Mouse (Mus musculus) MEL (cell line): ENCODE data around the gene Foxn1. TPM values are rescaled to one million over a fixed set of nuclear protein-coding genes. Genes with fewer than 3 reads are reported as not detected.
A peak's percentile ranks its signal among the peaks of the same experiment; 100 is the strongest.

Experiments used
- DNase-seq: peaks from one replicate; pipeline ENCODE4 v3.0.0; 2011; ENCODE audit warnings: low read depth, low spot score
- H3K27ac ChIP-seq: 2 replicates; pipeline ENCODE4 v1.5.1; 2012; ENCODE audit warnings: low read depth, mild to moderate bottlenecking, control low read depth, low read length, moderate library complexity; ENCODE audit not compliant: control insufficient read depth
- H3K27me3 ChIP-seq, 2 experiments: fragments of 150-350 bp in 1 of 2; sonication (generic) in 1 of 2; 2 replicates each; pipeline ENCODE4 v1.6.1; 2012; ENCODE audit warnings: low read length in 2 of 2, mild to moderate bottlenecking in 2 of 2, improper control_type of control experiment in 1 of 2, moderate library complexity in 1 of 2; ENCODE audit not compliant: insufficient read depth in 2 of 2, control insufficient read depth in 1 of 2
- H3K36me3 ChIP-seq, 2 experiments: 2 replicates each; pipeline ENCODE4 v1.6.1; 2012 to 2014; ENCODE audit warnings: low read length in 2 of 2, improper control_type of control experiment in 1 of 2, inconsistent platforms in 1 of 2, mild to moderate bottlenecking in 1 of 2; ENCODE audit not compliant: insufficient read depth in 2 of 2, control insufficient read depth in 1 of 2
- H3K4me1 ChIP-seq, 2 experiments: fragments of 150-350 bp in 1 of 2; sonication (generic) in 1 of 2; 2 replicates each; pipeline ENCODE4 v1.6.1; 2012; ENCODE audit warnings: low read length in 2 of 2, improper control_type of control experiment in 1 of 2, mild to moderate bottlenecking in 1 of 2; ENCODE audit not compliant: insufficient read depth in 2 of 2, control insufficient read depth in 1 of 2
- H3K4me3 ChIP-seq, 2 experiments: fragments of 150-350 bp in 1 of 2; sonication (generic) in 1 of 2; 2 replicates each; pipeline ENCODE4 v1.5.1; 2012; ENCODE audit warnings: low read depth in 2 of 2, low read length in 2 of 2, mild to moderate bottlenecking in 2 of 2, moderate library complexity in 2 of 2, control low read depth in 1 of 2, improper control_type of control experiment in 1 of 2; ENCODE audit not compliant: control insufficient read depth in 1 of 2, insufficient read depth in 1 of 2
- H3K79me2 ChIP-seq: 2 replicates; pipeline ENCODE4 v1.6.1; 2012; ENCODE audit warnings: mild to moderate bottlenecking, low read length, moderate library complexity; ENCODE audit not compliant: control insufficient read depth, poor library complexity, insufficient read depth
- H3K9ac ChIP-seq: 2 replicates; pipeline ENCODE4 v1.6.1; 2012; ENCODE audit warnings: low read depth, mild to moderate bottlenecking, control low read depth, low read length, moderate library complexity; ENCODE audit not compliant: control insufficient read depth, poor library complexity, severe bottlenecking
- H3K9me3 ChIP-seq: fragments of 150-350 bp; sonication (generic); replicated peaks from 2 replicates; pipeline ENCODE4 v1.6.1; 2012; ENCODE audit warnings: mild to moderate bottlenecking, low read length, improper control_type of control experiment, moderate library complexity; ENCODE audit not compliant: insufficient read depth
- BHLHE40 ChIP-seq: IDR thresholded peaks from 2 replicates; pipeline ENCODE4 v1.6.1; 2012; ENCODE audit warnings: low read depth, mild to moderate bottlenecking, inconsistent platforms, low read length, improper control_type of control experiment, borderline replicate concordance
- CTCF ChIP-seq, 3 experiments: IDR thresholded peaks in 2 of 3; conservative IDR thresholded peaks in 1 of 3; 2 replicates each; pipeline ENCODE4 v1.5.1; 2011 to 2012; ENCODE audit warnings: low read length in 3 of 3, low read depth in 2 of 3, mild to moderate bottlenecking in 2 of 3, improper control_type of control experiment in 1 of 3, inconsistent platforms in 1 of 3, mixed read lengths in 1 of 3, moderate library complexity in 1 of 3; ENCODE audit not compliant: control insufficient read depth in 1 of 3, insufficient read depth in 1 of 3, poor library complexity in 1 of 3, severe bottlenecking in 1 of 3
- E2F4 ChIP-seq: IDR thresholded peaks from 2 replicates; pipeline ENCODE4 v1.6.1; 2011; ENCODE audit warnings: low read depth, low read length, improper control_type of control experiment, borderline replicate concordance
- ELF1 ChIP-seq: IDR thresholded peaks from 2 replicates; pipeline ENCODE4 v1.6.1; 2014; ENCODE audit warnings: low read depth, mild to moderate bottlenecking, inconsistent platforms, low read length, improper control_type of control experiment, moderate library complexity
- EP300 ChIP-seq, 2 experiments: IDR thresholded peaks; 2 replicates each; pipeline ENCODE4 v1.6.1; 2011; ENCODE audit warnings: improper control_type of control experiment in 2 of 2, low read length in 2 of 2, low read depth in 1 of 2, mild to moderate bottlenecking in 1 of 2
- ETS1 ChIP-seq: IDR thresholded peaks from 2 replicates; pipeline ENCODE4 v1.6.1; 2012; ENCODE audit warnings: low read depth, mild to moderate bottlenecking, inconsistent platforms, low read length, improper control_type of control experiment, moderate library complexity
- GABPA ChIP-seq: IDR thresholded peaks from 2 replicates; pipeline ENCODE4 v1.6.1; 2012; ENCODE audit warnings: low read depth, mild to moderate bottlenecking, inconsistent platforms, low read length, improper control_type of control experiment, moderate library complexity
- GATA1 ChIP-seq: IDR thresholded peaks from 2 replicates; pipeline ENCODE4 v1.6.1; 2011; ENCODE audit warnings: low read depth, low read length, improper control_type of control experiment
- JUND ChIP-seq: IDR thresholded peaks from 2 replicates; pipeline ENCODE4 v1.6.1; 2011; ENCODE audit warnings: low read depth, mild to moderate bottlenecking, improper control_type of control experiment, low read length
- MAFK ChIP-seq: IDR thresholded peaks from 2 replicates; pipeline ENCODE4 v1.6.1; 2011; ENCODE audit warnings: low read depth, mild to moderate bottlenecking, low read length, improper control_type of control experiment, borderline replicate concordance
- MYB ChIP-seq: IDR thresholded peaks from 2 replicates; pipeline ENCODE4 v1.6.1; 2011; ENCODE audit warnings: mild to moderate bottlenecking, low read depth, low read length, improper control_type of control experiment
- NELFE ChIP-seq: IDR thresholded peaks from 2 replicates; pipeline ENCODE4 v1.6.1; 2011; ENCODE audit warnings: low read depth, low read length, improper control_type of control experiment
- NRF1 ChIP-seq: IDR thresholded peaks from 2 replicates; pipeline ENCODE4 v1.6.1; 2014; ENCODE audit warnings: low read depth, mild to moderate bottlenecking, inconsistent platforms, low read length, improper control_type of control experiment, moderate library complexity; ENCODE audit not compliant: poor library complexity, insufficient read depth, severe bottlenecking
- RCOR1 ChIP-seq: IDR thresholded peaks from 2 replicates; pipeline ENCODE4 v1.6.1; 2012; ENCODE audit warnings: low read depth, mild to moderate bottlenecking, inconsistent platforms, low read length, improper control_type of control experiment
- SIN3A ChIP-seq: IDR thresholded peaks from 2 replicates; pipeline ENCODE4 v1.6.1; 2012; ENCODE audit warnings: low read length, improper control_type of control experiment, inconsistent platforms
- TAL1 ChIP-seq: IDR thresholded peaks from 2 replicates; pipeline ENCODE4 v1.6.1; 2012; ENCODE audit warnings: mild to moderate bottlenecking, inconsistent platforms, low read length, moderate library complexity, mixed read lengths
- TBP ChIP-seq: IDR thresholded peaks from 2 replicates; pipeline ENCODE4 v1.8.0; 2011; ENCODE audit warnings: low read depth, low read length, improper control_type of control experiment
- TCF12 ChIP-seq: IDR thresholded peaks from 2 replicates; pipeline ENCODE4 v1.6.1; 2014; ENCODE audit warnings: low read depth, mild to moderate bottlenecking, inconsistent platforms, low read length, improper control_type of control experiment, moderate library complexity
- UBTF ChIP-seq: IDR thresholded peaks from 2 replicates; pipeline ENCODE4 v1.6.1; 2012; ENCODE audit warnings: low read depth, mild to moderate bottlenecking, inconsistent platforms, low read length, improper control_type of control experiment, moderate library complexity, borderline replicate concordance; ENCODE audit not compliant: insufficient read depth
- ZKSCAN1 ChIP-seq: IDR thresholded peaks from 2 replicates; pipeline ENCODE4 v1.6.1; 2012; ENCODE audit warnings: low read depth, mild to moderate bottlenecking, inconsistent platforms, low read length, improper control_type of control experiment, moderate library complexity
- ZMIZ1 ChIP-seq: IDR thresholded peaks from 2 replicates; pipeline ENCODE4 v1.6.1; 2012; ENCODE audit warnings: low read depth, mild to moderate bottlenecking, inconsistent platforms, low read length, improper control_type of control experiment, moderate library complexity
- ZNF384 ChIP-seq: IDR thresholded peaks from 2 replicates; pipeline ENCODE4 v1.6.1; 2012; ENCODE audit warnings: low read depth, mild to moderate bottlenecking, inconsistent platforms, low read length, improper control_type of control experiment
- polyA plus RNA-seq, 2 experiments: library from polyadenylated mRNA; stranded (reverse) in 1 of 2; unstranded in 1 of 2; fragments of >175 nt in 1 of 2; fragments of >200 nt in 1 of 2; gene quantifications; 2 replicates each; pipeline versions ENCODE4 v1.2.1 to v1.2.4; 2012; ENCODE audit warnings: low replicate concordance in 2 of 2, low read depth in 1 of 2; ENCODE audit not compliant: insufficient read length in 2 of 2, insufficient read depth in 1 of 2, missing spikeins in 1 of 2
- total RNA-seq: library from RNA; depleted of rRNA; stranded (reverse); fragments of 300-350 nt; gene quantifications from 2 replicates; pipeline ENCODE4 v1.2.3, GENCODE M21; 2012

The Foxn1 gene
- total and polyA plus RNA-seq, 3 experiments: not detected

DNA sequence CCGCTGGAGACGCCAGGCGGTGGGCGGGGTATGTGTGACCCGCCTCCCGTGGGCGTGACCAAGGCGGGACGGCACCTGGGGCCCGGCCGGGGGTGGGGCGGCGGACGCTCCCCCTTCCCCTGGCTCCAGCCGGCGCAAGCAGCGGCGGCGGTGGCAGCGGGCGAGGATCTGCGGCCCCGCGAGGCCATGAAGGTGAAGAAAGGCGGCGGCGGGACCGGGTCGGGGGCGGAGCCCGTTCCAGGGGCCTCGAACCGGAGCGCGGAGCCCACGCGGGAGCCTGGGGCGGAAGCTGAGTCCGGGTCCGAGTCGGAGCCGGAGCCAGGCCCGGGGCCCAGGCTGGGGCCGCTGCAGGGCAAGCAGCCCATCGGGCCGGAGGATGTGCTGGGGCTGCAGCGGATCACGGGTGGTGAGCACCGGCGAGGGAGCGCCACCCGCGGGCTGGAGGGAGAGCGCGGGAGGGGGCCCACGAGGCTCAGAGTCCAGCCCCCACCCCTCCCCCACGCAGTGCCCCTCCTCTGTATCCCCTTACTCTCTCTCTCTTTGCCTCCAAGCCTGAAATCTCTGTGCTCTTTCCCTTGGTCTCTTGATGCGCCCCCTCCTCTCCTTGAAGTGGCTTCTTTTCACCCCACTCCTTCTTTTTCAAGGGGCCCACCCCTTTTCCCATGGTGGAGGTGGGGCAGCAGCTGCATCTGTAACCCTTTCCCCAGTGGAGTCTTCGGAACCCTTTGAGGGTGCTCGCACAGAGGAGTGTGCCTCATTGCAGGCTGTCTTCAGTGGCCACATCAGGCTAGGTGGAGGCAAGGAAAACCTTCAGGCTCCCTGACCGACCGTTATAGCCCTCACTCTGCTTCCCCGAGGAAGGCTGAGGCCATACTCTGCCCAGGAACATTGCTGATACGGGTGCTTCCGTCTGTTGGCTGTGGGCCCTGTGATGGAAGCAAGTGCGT is 42.7 kb downstream of the Foxn1 start, which contains the start of gene Unc119 (continued):
- peak; percentile 46; the same call in 1 of the 2 replicates for TF ChIP-seq ELF1
- TF ChIP-seq GATA1: no peak
- TF ChIP-seq ETS1: 0 out of 2 replicates have a peak, but pooled peaks have one; percentile 9
- TF ChIP-seq ZKSCAN1: no peak
- no peak for TF ChIP-seq TBP
- TF ChIP-seq ZMIZ1: peak; percentile 60
- TF ChIP-seq, all 39 proteins: peak for 14

DNA sequence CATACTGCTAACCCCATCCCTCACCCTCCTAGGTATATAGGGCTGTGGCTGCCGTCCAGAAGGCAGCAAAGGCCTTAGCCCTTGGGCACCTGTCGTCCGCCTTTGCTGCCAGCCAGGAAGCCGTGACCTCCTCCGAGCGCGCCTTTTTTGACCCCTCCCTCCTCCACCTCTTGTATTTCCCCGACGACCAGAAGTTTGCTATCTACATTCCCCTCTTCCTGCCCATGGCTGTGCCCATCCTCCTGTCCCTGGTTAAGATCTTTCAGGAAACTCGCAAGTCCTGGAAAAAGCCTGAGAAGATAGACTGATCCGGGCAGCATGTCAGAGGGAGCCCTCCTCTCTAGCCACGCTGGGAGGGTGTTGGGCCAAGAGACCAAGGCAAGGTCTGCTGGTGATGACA is 44.7 kb downstream of the Foxn1 start:
- TF ChIP-seq ETS1: no peak
- TF ChIP-seq TCF12: no peak
- TF ChIP-seq TAL1: no peak
- TF ChIP-seq MAFK: no peak
- no peak for TF ChIP-seq E2F4
- no peak for TF ChIP-seq RCOR1
- TF ChIP-seq ZKSCAN1: no peak
- TF ChIP-seq NELFE: no peak
- TF ChIP-seq SIN3A: no peak
- TF ChIP-seq ZNF384: no peak
- TF ChIP-seq, all 39 proteins: peak for 0
- no peak for DNase-seq
- Histone ChIP-seq H3K79me2 (peaks cover 7% of the 10 kb centered on the region), H3K4me3 (no peak overlapping the region), H3K27me3 (no peaks in the 10 kb centered on the region), H3K9ac (no peak overlapping the region), H3K36me3 (peaks cover 0 to 21% of the 10 kb centered on the region in 2 experiments; a peak in 2 of 4 replicates), H3K9me3 (no peaks in the 10 kb centered on the region), H3K4me1 (peaks cover 13 to 22% of the 10 kb centered on the region in 2 experiments), H3K27ac (no peak overlapping the region)

DNA sequence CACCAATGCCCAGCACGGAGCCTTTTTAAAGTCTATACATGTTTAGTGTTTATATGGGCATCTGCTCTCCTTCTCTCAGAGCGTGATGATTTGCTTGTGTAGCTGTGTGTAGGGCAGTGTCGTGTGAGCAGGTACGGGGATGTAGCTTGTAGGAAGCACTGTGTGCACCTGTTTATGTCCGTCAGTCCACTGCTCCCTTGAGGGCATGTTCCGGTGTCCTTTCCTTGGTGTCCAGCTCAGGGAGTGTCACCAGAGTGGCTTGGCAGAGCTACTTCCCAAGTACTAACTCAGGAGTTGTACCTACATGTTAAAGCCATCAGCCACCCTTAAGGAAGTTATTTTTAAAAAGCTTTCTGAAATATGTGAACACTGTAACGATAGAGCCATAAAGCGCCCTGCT is 49.3 kb downstream of the Foxn1 start:
- H3K36me3 ChIP-seq: 0 out of 4 replicates have a peak, but pooled peaks cover 0 to 2% of the 10 kb centered on the region in 2 experiments
- no peak for DNase-seq

More for the DNA sequence above, 49.3 kb downstream of the Foxn1 start:
- Histone ChIP-seq H3K79me2 (no peaks in the 10 kb centered on the region), H3K4me3 (no peak overlapping the region), H3K27me3 (no peaks in the 10 kb centered on the region), H3K27ac (no peak overlapping the region), H3K4me1 (no peaks in the 10 kb centered on the region), H3K9ac (no peak overlapping the region), H3K9me3 (no peaks in the 10 kb centered on the region)
- TF ChIP-seq UBTF (no peak), JUND (no peak), ZMIZ1 (no peak), E2F4 (no peak), CTCF (IDR thresholded peaks at IDR 0.05 in 2 of 3, conservative IDR thresholded peaks at IDR 0.05 in 1 of 3; ENCODE audit: control insufficient read depth in 1 of 3, insufficient read depth in 1 of 3, low read depth in 2 of 3, low read length in 3 of 3, poor library complexity in 1 of 3, severe bottlenecking in 1 of 3) (no peak), MYB (no peak), RCOR1 (no peak), BHLHE40 (no peak), ZKSCAN1 (no peak), NRF1 (no peak), GABPA (no peak), EP300 (IDR thresholded peaks at IDR 0.05; ENCODE audit: low read depth in 1 of 2, low read length in 2 of 2) (no peak)
